In genomic region chr10:52704101-52705051, GRCm38 (mm10) we compare ENCODE assay signal across 8 mouse cellular contexts. TPM values are rescaled to one million over a fixed set of nuclear protein-coding genes. Genes with fewer than 3 reads are reported as not detected.
DNase-seq lines count a peak whose midpoint lies in the region; ATAC-seq lines count a peak whose summit lies in the region.

No protein-coding gene starts in this region.

- H3K36me3 ChIP-seq in forebrain, embryonic 10.5 days (replicated peaks): no peaks in the 10 kb centered on the region; the same call in 1 of the 2 replicates
- no peaks in the 10 kb centered on the region for H3K36me3 ChIP-seq in hindbrain, embryonic 12.5 days
- no peaks in the 10 kb centered on the region for H3K36me3 ChIP-seq in midbrain, embryonic 16.5 days (ENCODE audit: control insufficient read depth, insufficient read depth, low read length)

- H3K27me3 ChIP-seq in forebrain, embryonic 10.5 days (ENCODE audit: poor library complexity, severe bottlenecking): no peaks in the 10 kb centered on the region
- H3K27me3 ChIP-seq in hindbrain, embryonic 12.5 days: no peaks in the 10 kb centered on the region
- no peaks in the 10 kb centered on the region for H3K27me3 ChIP-seq in midbrain, embryonic 16.5 days (ENCODE audit: control insufficient read depth, insufficient read depth, low read depth, low read length)

- peak overlapping the region; percentile 56 for H3K4me3 ChIP-seq in forebrain, embryonic 10.5 days
- H3K4me3 ChIP-seq in hindbrain, embryonic 12.5 days: peak overlapping the region; percentile 41
- peak overlapping the region; percentile 51 for H3K4me3 ChIP-seq in midbrain, embryonic 16.5 days (ENCODE audit: low read depth, low read length)

- peaks cover 3% of the 10 kb centered on the region; the same call in 1 of the 2 replicates for H3K9me3 ChIP-seq in forebrain, embryonic 10.5 days
- H3K9me3 ChIP-seq in hindbrain, embryonic 12.5 days (replicated peaks): no peaks in the 10 kb centered on the region
- no peaks in the 10 kb centered on the region for H3K9me3 ChIP-seq in midbrain, embryonic 16.5 days (replicated peaks; ENCODE audit: control insufficient read depth, low read length, poor library complexity, severe bottlenecking)

- peak overlapping the region; percentile 72 for H3K4me2 ChIP-seq in hindbrain, embryonic 12.5 days (replicated peaks)
- H3K4me2 ChIP-seq in midbrain, embryonic 16.5 days (ENCODE audit: low read length): peak overlapping the region; percentile 78

- H3K4me1 ChIP-seq in forebrain, embryonic 10.5 days: peaks cover 29% of the 10 kb centered on the region
- peaks cover 21% of the 10 kb centered on the region for H3K4me1 ChIP-seq in hindbrain, embryonic 12.5 days
- peaks cover 21% of the 10 kb centered on the region for H3K4me1 ChIP-seq in midbrain, embryonic 16.5 days (ENCODE audit: control insufficient read depth, insufficient read depth, low read length)

- DNase-seq in adrenal gland, adult 18-20 months (ENCODE audit: low spot score in 2 of 2): peak; percentile 5 to 18
- no peak for DNase-seq in adrenal gland, adult 8-10 months
- DNase-seq in adrenal gland, postnatal 25 days: peak; percentile 16
- DNase-seq in forebrain, embryonic 10.5 days (ENCODE audit: extremely low spot score, low spot score): peak; percentile 48
- DNase-seq in left cerebral cortex, postnatal 10 days (ENCODE audit: extremely low spot score in 1 of 2, low spot score in 2 of 2): peak; percentile 50 to 76
- DNase-seq in spleen, postnatal 4 days (ENCODE audit: low spot score in 2 of 2): no peak

- intact Hi-C loops in left cerebral cortex, postnatal 10 days (cut with DNase I): no loop called here

- peak overlapping the region; percentile 72 for H3K9ac ChIP-seq in hindbrain, embryonic 12.5 days
- H3K9ac ChIP-seq in midbrain, embryonic 16.5 days (ENCODE audit: low read depth, low read length): peak overlapping the region; percentile 76

- ATAC-seq in hindbrain, embryonic 12.5 days (ENCODE audit: low FRiP score): peak; percentile 92
- peak; percentile 89 for ATAC-seq in midbrain, embryonic 16.5 days

- 3% methylated on average over 31 of the region's 31 CpGs for WGBS in forebrain, embryonic 10.5 days
- 2% methylated on average over 31 of the region's 31 CpGs for WGBS in hindbrain, embryonic 12.5 days
- under 1% methylated on average over 31 of the region's 31 CpGs for WGBS in midbrain, embryonic 16.5 days

- peak overlapping the region; percentile 91 for H3K27ac ChIP-seq in forebrain, embryonic 10.5 days
- H3K27ac ChIP-seq in hindbrain, embryonic 12.5 days: peak overlapping the region; percentile 92
- peak overlapping the region; percentile 88 for H3K27ac ChIP-seq in midbrain, embryonic 16.5 days (ENCODE audit: low read length)

RNA-seq across cellular contexts. Expression of gene Slc35f1, which starts 14.0 kb away (rescaled TPM):
- total RNA-seq in adrenal gland, adult 18-20 months (2021): 1 to 10 TPM in 1 of 2 experiments, under 1 TPM in 1; 0.89 to 1.1 TPM
- total RNA-seq in adrenal gland, adult 8-10 months (2022): 1 to 10 TPM in 2 of 4 experiments, under 1 TPM in 2; 0.80 to 2.3 (median 1.4) TPM
- 1.2 and 1.5 TPM in 2 replicates for total RNA-seq in adrenal gland, postnatal 25 days (2021)
- 9.9 and 11.6 TPM in 2 replicates for polyA plus RNA-seq in forebrain, embryonic 10.5 days (2016; fragmentation: Nextera tagmentation; extraction: Ambion mirVana)
- 22.1 and 23.2 TPM in 2 replicates for polyA plus RNA-seq in hindbrain, embryonic 12.5 days (2016; fragmentation: Nextera tagmentation; extraction: Ambion mirVana)
- 10 to 100 TPM; 83.1 to 86.2 TPM for total RNA-seq in left cerebral cortex, postnatal 10 days (2021)
- 45.3 and 49.6 TPM in 2 replicates for polyA plus RNA-seq in midbrain, embryonic 16.5 days (2015; fragmentation: Nextera tagmentation; extraction: Ambion mirVana)

Comparison
In these comparisons a context has a peak if more than half of its experiments do, and no peak if none do; other contexts are left out.
1. DNase-seq: peak in adrenal gland, adult 18-20 months (2 of 2), adrenal gland, postnatal 25 days (single experiment), forebrain, embryonic 10.5 days (single experiment) and left cerebral cortex, postnatal 10 days (2 of 2); none in adrenal gland, adult 8-10 months (single experiment) and spleen, postnatal 4 days (0 of 2).
2. RNA of gene Slc35f1, which starts 14.0 kb away (total RNA-seq): 83.1 to 86.2 TPM in left cerebral cortex, postnatal 10 days; 0.80 to 2.3 TPM in adrenal gland, adult 8-10 months, 1.2 to 1.5 TPM in adrenal gland, postnatal 25 days and 0.89 to 1.1 TPM in adrenal gland, adult 18-20 months; every median in the first group is over 10 times any median in the second.
3. Peak in every context shown above with its lines, with median percentiles within 50 percentile points of each other: H3K27ac ChIP-seq and H3K4me3 ChIP-seq.